Mouse (Mus musculus) kidney, postnatal 14 days (tissue): Measurements from ENCODE around the gene Zfp711.
A peak's percentile ranks its signal among the peaks of the same experiment; 100 is the strongest.

Source experiments
- DNase-seq: peaks from one replicate; pipeline ENCODE4 v3.0.0; 2022; ENCODE audit warnings: mixed read lengths

The Zfp711 gene

DNA sequence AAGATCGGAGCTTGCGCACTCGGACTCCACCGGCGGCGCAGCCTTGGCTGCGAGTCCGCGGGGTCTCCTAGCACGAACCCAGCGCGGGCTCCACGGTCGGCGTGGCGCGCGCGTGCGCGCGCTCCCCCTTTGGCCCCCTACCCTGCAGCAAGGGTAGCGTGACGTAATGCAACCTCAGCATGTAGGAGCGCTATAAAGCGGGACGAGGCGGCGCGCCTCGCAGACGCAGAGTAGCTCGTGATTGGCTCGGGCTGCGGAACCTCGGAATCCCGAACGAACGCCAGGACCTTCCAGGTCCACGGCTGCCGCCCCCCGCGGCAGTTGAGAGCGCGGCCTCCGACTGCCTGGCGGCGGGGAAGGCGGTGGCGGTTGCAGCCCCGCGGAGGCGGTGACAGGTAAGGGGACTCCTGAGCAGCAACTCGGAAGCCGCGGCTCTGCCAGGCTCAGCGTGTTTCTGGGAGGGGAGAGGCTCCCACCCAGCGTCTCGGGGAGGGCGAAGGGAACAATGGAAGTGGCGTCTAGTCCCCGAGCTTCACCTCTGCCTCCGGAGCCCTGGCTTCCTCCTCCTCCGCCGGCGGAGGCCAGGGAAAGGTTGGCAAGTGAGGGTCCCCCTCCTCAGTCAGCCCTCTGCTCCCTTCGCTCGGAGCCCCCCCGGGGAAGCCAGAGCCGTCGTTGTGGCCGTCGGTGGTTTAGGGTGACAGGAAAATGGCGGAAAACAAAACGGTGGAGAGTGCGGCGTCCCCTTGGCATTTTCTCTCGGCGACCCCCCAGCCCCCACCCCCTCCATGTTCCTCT, at the start of gene Zfp711:
TSS of gene Zfp711 (plus strand) at position 16 of the 795 bp plus-strand sequence.
- peak; percentile 71 for DNase-seq

DNA sequence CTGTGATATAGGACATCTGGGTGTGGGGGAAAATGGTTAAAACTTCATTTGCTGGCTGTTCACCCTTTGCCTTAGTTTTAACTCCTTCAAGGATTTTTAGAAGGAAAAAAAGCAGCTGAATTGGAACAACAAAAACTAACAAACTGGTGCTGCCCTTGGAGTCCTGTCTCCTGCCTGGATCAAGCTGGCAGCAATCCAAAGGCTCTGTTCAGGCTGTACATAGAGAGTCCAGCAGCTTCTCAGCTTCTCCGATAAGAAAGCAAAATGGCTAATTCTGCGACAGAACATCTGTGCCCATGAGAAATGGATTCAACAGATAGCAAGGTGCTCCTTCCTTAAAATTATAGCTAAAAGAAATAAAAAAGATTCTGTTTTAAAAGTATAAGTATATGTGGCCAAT, 32.6 kb upstream of the Zfp711 start:
- no peak for DNase-seq

DNA sequence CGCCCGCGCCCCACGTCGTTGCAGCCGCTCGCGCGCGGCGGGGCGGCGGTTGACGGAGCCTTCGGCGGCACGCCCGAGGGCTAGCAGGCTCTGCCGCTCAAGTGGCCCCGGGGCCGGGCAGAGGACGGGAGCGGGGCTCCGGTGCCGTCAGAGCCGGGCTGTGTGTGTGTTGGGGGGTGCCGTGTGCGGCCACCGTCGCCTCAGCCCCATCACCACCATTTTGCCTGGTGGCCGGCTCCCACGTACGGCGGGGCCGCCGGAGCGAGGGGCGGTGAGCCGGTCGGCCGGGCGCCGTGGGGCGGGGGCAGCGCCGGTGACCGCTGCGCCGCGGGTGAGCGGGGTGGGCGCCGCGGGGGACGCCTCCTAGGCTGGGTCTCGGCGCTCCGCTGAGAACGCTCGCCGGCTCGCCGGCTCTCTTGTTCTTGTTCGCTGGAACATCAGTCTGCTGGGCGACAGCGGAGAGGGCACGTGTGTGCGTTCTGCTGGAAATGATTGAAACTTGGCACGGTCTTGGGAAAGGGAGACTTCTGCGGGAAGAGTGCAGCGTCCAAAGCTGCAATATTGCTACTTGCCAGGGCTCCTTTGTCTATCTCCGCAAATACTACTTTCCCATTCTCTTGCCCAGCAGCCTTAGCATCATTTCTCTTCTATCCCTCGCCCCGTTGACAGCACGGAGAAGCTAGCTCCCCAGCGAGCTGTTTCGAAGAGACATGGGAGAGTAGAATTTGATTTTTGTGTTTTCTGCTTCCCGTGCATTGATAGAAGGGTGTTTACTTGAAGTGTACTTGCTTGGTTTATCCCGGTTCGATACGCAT, 1.2 kb downstream of the Zfp711 start:
- DNase-seq = peak; percentile 29

DNA sequence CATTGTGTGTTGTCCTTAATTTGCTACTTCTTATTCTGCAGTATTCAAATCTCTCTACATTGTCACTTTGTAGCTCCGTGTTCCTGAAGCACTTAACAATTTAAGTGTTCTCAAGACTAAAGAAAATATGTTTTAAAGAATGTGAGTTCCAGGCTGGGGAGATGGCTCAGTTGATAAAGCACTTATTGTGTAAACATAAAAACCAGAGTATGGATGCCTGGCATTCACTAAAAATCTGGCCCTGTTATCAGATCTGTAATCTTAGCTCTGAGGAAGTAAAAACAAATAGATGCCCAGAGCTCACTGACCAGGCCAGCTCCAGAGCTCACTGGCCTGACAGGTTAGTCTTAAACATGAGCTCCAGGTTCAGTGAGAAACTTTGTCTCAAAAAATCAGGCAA, 75.2 kb downstream of the Zfp711 start:
- DNase-seq = no peak

DNA sequence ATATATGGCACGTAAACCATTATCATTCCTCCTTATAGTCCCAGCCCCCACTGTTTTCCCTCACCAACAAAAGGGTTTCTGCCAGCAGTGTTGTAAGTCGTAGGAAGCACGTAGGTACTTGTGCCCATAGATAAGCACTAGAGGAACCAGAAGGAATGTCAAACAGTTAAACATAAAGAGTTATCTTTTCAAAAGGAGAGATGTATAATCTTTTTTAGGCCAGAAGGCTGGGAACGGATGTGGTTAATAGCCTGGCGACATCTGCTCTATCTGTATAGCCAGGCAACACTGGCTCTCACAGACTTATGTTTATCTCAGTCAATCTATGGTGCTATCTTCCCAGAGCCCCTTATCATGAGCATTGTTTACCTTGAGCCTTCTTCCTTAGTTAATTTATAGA, 80.3 kb downstream of the Zfp711 start:
- no peak for DNase-seq
